Mouse (Mus musculus) hindbrain, embryonic 15.5 days (tissue): ENCODE results near the gene Wdr18. TPM values are rescaled to one million over a fixed set of nuclear protein-coding genes. Genes with fewer than 3 reads are reported as not detected.

ENCODE experiments used
- ATAC-seq: fragments of 200-750 bp; cut with Nextera tagmentation; 2 replicates; pipeline ENCODE4 v1.8.0; 2017; ENCODE audit warnings: low read depth, moderate number of reproducible peaks, moderate TSS enrichment; ENCODE audit not compliant: low FRiP score
- H3K27ac ChIP-seq: fragments of 300-500 bp; sonication (generic); replicated peaks from 2 replicates; pipeline ENCODE4 v1.5.1; 2015; ENCODE audit warnings: mild to moderate bottlenecking, inconsistent platforms
- H3K27me3 ChIP-seq: fragments of 300-500 bp; sonication (generic); 2 replicates; pipeline ENCODE4 v1.6.1; 2015; ENCODE audit warnings: control low read depth, inconsistent platforms
- H3K36me3 ChIP-seq: fragments of 300-500 bp; sonication (generic); 2 replicates; pipeline ENCODE4 v1.6.1; 2015; ENCODE audit warnings: control low read depth, inconsistent platforms
- H3K4me1 ChIP-seq: fragments of 300-500 bp; sonication (generic); replicated peaks from 2 replicates; pipeline ENCODE4 v1.6.1; 2015; ENCODE audit warnings: control low read depth, inconsistent platforms
- H3K4me2 ChIP-seq: fragments of 300-500 bp; sonication (generic); 2 replicates; pipeline ENCODE4 v1.6.1; 2015; ENCODE audit warnings: moderate library complexity, mild to moderate bottlenecking, inconsistent platforms
- H3K4me3 ChIP-seq: fragments of 300-500 bp; sonication (generic); 2 replicates; pipeline ENCODE4 v1.5.1; 2015; ENCODE audit warnings: mild to moderate bottlenecking, inconsistent platforms
- H3K9ac ChIP-seq: fragments of 300-500 bp; sonication (generic); 2 replicates; pipeline ENCODE4 v1.6.1; 2015; ENCODE audit warnings: inconsistent platforms
- H3K9me3 ChIP-seq: fragments of 300-500 bp; sonication (generic); 2 replicates; pipeline ENCODE4 v1.6.1; 2016; ENCODE audit warnings: control low read depth, inconsistent platforms
- WGBS: fragments of 180-500 bp; shearing (Covaris S2); methylation state at CpG from one replicate; pipeline ENCODE4 v1.1.7; 2015; 5-methylcytosine and 5-hydroxymethylcytosine counted together
- polyA plus RNA-seq: library from polyadenylated mRNA; unstranded; fragments of >200 nt; fragmentation: Nextera tagmentation; extraction: Ambion mirVana; gene quantifications from 2 replicates; pipeline ENCODE4 v1.2.1, GENCODE M21; 2015

Wdr18 gene
- polyA plus RNA-seq, 1 experiment from 2014 or later, result 93.6 TPM

DNA sequence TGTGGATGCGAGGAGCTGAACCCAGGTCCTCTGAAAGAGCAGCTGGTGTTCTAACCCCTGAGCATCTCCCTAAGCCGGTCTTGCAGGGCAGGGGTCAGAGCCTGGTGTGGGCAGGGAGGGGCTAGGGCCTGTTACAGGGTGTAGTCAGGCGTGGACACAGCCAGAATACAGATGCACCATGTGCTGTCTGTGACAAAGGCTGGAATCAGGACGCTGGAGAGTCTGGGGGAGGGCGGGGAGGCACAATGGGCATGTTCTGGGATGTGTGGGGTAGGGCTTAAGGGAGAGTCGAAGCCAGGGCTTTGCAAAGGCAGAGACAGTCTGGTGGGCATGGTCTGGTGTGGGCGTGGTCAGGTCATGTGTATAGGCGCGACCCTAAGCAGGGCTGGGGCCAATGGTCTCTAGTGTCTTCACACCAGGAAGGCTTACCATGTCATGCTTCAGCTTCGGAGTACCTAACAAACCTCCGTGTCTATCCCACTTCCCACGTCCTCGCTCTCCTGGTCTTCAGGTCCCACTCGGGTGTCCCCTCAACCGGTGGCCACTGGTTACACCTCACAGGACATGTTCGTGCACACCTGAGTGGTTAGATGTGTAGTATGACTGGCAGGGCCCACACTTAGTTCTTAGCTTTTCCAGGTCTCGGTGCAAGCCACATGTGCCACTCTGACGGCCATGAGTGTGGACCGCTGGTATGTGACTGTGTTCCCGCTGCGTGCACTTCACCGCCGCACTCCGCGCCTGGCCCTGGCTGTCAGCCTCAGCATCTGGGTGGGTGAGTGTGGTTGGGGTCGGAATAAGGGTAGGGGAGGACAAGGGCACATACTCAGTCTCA lies 39.7 kb upstream of the Wdr18 start:
- Histone ChIP-seq H3K4me2 (peak overlapping the region; percentile 53), H3K36me3 (no peaks in the 10 kb centered on the region), H3K4me1 (peaks cover 44% of the 10 kb centered on the region), H3K4me3 (peak overlapping the region; percentile 33), H3K9ac (no peak overlapping the region), H3K27me3 (peaks cover 67% of the 10 kb centered on the region), H3K9me3 (no peaks in the 10 kb centered on the region), H3K27ac (no peak overlapping the region)
- ATAC-seq, result no peak
- WGBS, result 17% methylated on average over 26 of the region's 26 CpGs

DNA sequence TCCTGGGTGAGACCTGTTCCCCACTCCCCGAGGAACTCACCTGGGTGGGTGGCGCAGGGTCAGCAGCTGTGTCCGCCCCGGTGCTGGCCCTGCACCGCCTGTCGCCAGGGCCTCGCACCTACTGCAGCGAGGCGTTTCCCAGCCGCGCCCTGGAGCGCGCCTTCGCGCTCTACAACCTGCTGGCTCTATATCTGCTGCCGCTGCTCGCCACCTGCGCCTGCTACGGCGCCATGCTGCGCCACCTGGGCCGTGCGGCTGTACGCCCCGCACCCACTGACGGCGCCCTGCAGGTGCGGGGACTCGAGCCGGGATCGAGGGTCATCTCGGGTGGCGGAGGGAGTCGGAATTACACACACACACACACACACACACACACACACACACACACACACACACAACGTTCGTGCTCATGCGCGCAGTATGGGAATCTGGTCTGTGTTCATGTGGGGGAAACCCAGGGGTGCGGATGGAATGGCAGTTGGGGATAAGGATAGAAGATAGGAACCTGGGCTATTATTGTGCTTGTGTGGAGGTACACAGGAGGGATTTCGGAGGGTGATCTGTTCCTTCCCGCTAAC lies 38.9 kb upstream of the Wdr18 start, which contains the start of gene R3hdm4:
Gene R3hdm4, minus strand, starts transcription at position 251 of the 578 bp plus-strand sequence.
- Histone ChIP-seq H3K9me3 (no peaks in the 10 kb centered on the region), H3K4me2 (peak within 1 kb of the TSS; percentile 53), H3K9ac (peak within 1 kb of the TSS; percentile 36), H3K27ac (no peak within 1 kb of the TSS), H3K4me1 (peaks cover 44% of the 10 kb centered on the region), H3K4me3 (peak within 1 kb of the TSS; percentile 33), H3K27me3 (peaks cover 67% of the 10 kb centered on the region), H3K36me3 (no peaks in the 10 kb centered on the region)
- 4% methylated on average over 41 of the region's 41 CpGs for WGBS
- ATAC-seq, result no peak

DNA sequence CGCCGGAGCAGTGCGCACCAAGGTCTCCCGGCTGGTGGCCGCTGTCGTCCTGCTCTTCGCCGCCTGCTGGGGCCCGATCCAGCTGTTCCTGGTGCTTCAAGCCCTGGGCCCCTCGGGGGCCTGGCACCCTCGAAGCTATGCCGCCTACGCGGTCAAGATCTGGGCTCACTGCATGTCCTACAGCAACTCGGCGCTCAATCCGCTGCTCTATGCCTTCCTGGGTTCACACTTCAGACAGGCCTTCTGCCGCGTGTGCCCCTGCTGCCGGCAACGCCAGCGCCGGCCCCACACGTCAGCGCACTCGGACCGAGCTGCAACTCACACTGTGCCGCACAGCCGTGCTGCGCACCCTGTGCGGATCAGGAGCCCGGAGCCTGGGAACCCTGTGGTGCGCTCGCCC lies 38.4 kb upstream of the Wdr18 start:
- Histone ChIP-seq H3K27me3 (peaks cover 67% of the 10 kb centered on the region), H3K36me3 (no peaks in the 10 kb centered on the region), H3K4me2 (peak overlapping the region; percentile 53), H3K27ac (no peak overlapping the region), H3K9ac (peak overlapping the region; percentile 36), H3K4me1 (peaks cover 47% of the 10 kb centered on the region), H3K9me3 (no peaks in the 10 kb centered on the region), H3K4me3 (peak overlapping the region; percentile 33)
- WGBS, result 3% methylated on average over 34 of the region's 34 CpGs
- ATAC-seq, result no peak

DNA sequence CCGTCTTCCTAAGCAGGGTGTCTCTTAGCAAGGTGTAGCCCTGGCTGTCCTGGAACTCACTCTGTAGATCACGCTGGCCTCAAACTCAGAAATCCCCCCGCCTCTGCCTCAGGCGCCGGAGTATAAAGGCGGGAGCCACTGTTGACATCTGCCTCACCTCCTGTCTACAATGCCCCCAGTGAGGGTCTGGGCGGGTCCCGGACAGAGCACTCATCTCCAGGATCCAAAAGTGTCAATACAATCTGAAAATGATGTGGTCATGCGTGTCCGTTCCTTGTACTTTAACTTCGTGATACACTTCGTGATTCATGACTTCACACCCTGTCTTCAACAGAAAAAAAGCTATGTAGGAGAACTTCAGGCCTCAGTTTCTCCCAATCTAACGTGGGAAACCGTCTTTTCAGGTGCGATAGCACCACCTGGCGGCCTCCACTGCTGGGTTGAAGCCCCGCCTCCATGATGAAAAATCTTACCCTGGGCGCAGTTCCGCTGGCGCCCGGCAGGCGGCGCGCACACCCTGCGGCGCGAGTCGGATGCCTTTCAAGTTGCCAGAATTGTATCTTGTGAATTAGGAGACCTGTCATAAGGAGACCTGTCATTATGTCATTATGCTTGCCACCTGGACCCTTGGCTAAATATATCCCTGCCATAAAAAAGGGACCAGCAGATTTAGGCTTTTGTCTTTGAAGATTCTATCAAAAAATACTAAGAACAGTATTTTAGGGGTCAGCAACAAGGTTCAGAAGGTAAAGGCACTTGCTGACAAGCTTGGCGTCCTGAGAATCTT lies 34.8 kb upstream of the Wdr18 start:
- Histone ChIP-seq H3K4me2 (peak overlapping the region; percentile 93), H3K27ac (peak overlapping the region; percentile 38; the same call in 1 of the 2 replicates), H3K27me3 (peaks cover 39% of the 10 kb centered on the region), H3K9ac (no peak overlapping the region), H3K36me3 (no peaks in the 10 kb centered on the region), H3K4me3 (peak overlapping the region; percentile 96; the same call in 1 of the 2 replicates), H3K4me1 (peaks cover 45% of the 10 kb centered on the region), H3K9me3 (no peaks in the 10 kb centered on the region)
- WGBS, result 14% methylated on average over 29 of the region's 29 CpGs
- no peak for ATAC-seq

DNA sequence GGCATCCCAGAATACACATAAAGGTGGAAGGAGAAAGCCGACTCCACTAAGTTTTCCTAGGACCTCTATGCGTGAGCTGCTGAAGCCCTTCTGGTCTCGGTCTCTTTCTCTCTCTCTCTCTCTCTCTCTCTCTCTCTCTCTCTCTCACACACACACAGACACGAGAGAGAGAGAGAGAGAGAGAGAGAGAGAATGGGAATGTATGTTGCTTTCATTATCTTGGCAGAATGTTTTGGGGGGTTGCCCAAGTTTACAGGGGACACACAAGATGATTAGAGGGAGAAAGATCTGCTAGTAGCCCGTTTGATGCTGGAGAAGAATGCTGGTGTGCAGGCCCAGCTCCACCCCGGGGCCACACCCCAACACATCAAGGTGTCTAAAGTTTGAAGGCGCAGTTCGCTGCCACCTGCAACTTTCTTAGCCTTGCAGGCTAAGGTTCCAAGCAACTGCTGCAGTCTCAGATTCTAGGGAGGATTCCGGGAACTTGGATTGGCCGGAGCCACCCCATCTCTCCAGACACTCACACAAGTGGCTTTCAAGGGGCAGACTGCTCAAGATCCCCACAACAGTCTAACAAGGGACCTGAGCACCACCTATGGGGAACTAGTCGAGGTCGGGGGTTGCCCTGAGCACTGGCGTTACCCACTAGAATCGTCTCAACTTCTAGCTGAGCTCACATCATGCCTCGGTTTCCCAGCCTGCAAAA lies 34.0 kb upstream of the Wdr18 start:
- ATAC-seq, result no peak; the same call in 1 of the 2 replicates
- peak overlapping the region; percentile 92 for H3K27ac ChIP-seq
- 11% methylated on average over 15 of the region's 15 CpGs for WGBS

DNA sequence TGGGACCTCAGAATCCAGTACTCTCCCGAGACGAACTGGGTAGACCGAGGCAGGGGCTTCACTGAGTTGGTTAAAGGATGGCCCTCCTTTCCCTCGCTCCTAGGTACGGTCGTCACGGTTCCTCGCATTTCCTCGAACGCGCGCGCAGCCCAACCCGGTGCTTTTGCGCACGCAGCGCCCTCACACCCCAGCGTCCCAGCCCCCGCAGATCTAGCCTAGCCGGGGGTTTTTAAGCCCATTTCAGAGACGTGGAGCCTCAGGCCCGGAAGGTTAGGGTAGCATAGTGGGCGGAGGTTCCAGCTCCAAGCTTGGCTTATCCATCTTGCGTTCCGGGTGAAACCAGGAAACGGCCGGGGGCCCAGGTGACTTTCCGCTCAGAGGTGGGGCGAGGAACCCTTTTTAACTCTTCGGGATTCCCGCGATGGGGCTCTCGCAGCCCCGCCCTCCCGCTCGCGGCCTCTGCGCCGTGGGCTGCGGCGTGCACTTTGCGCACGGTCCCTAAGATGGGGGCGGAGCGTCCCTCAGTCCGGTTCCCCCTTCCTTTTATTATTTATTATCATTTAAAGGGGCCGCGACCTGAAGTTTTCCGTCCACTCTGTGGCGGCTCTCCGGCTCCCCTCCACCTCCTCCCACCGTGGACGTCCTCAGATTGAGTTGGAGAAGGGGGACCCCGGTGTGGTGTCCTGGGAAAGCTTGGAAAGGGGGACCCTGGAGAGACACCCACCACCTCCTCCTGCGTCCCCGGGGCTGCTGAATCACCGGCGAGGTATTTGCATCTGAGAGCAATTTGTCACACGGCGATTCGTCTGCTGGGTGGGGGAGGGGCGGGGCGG lies 33.2 kb upstream of the Wdr18 start, which contains the start of gene Arid3a:
Gene Arid3a, plus strand, starts transcription at position 553 of the 833 bp plus-strand sequence.
- Histone ChIP-seq H3K4me2 (peak within 1 kb of the TSS; percentile 93), H3K27ac (peak within 1 kb of the TSS; percentile 92), H3K27me3 (peaks cover 25% of the 10 kb centered on the region), H3K4me1 (peaks cover 39% of the 10 kb centered on the region), H3K36me3 (no peaks in the 10 kb centered on the region), H3K9me3 (no peaks in the 10 kb centered on the region), H3K9ac (peak within 1 kb of the TSS; percentile 89), H3K4me3 (peak within 1 kb of the TSS; percentile 96)
- under 1% methylated on average over 63 of the region's 63 CpGs for WGBS
- peak; percentile 77 for ATAC-seq

More for the DNA sequence above, 34.0 kb upstream of the Wdr18 start:
- peaks cover 45% of the 10 kb centered on the region for H3K4me1 ChIP-seq
- H3K36me3 ChIP-seq, result no peaks in the 10 kb centered on the region
- H3K27me3 ChIP-seq, result peaks cover 32% of the 10 kb centered on the region
- H3K4me2 ChIP-seq, result peak overlapping the region; percentile 93
- H3K4me3 ChIP-seq, result peak overlapping the region; percentile 96
- no peaks in the 10 kb centered on the region for H3K9me3 ChIP-seq
- peak overlapping the region; percentile 89 for H3K9ac ChIP-seq

DNA sequence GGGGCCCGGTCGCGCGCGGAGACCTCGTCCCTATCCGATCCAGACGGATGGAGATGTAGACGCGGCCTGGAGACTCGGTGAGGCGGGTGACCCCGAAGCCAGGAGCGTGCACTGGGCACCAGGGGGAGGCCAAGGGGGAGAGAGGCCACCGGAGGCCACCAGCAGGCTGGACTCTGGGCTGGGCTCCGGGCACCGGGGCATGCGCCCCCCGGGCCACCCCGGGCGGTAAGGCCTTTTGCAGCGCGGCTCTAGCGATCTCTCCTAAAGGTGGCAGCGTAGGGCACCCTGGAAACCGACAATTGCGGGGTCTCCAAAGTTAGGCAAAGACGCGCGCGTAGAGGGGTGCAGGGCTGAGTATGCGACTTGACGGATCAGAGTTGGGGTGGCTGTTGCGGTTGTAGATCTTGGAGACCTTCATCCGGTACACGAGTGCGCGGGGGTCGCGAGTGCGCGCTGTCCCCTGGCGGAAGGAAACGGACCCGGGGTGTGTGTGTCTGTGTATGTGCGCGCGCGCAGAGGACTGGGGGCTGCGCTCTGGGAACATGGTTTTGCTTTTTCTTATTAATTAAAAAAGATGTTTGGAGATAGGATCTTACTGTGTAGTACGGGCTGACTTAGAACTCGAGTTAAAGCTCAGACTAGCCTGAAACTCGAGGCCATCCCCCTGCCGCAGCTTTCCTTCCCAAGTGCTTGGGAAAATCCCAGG lies 32.5 kb upstream of the Wdr18 start:
- peak overlapping the region; percentile 96 for H3K4me3 ChIP-seq
- 0 out of 2 replicates have a peak, but pooled peaks cover 4% of the 10 kb centered on the region for H3K36me3 ChIP-seq
- under 1% methylated on average over 54 of the region's 54 CpGs for WGBS
- H3K9ac ChIP-seq, result peak overlapping the region; percentile 89
- peak overlapping the region; percentile 92 for H3K27ac ChIP-seq
- ATAC-seq, result peak; percentile 40
- peaks cover 17% of the 10 kb centered on the region for H3K27me3 ChIP-seq
- H3K9me3 ChIP-seq, result no peaks in the 10 kb centered on the region
- peak overlapping the region; percentile 93 for H3K4me2 ChIP-seq
- H3K4me1 ChIP-seq, result peaks cover 45% of the 10 kb centered on the region

DNA sequence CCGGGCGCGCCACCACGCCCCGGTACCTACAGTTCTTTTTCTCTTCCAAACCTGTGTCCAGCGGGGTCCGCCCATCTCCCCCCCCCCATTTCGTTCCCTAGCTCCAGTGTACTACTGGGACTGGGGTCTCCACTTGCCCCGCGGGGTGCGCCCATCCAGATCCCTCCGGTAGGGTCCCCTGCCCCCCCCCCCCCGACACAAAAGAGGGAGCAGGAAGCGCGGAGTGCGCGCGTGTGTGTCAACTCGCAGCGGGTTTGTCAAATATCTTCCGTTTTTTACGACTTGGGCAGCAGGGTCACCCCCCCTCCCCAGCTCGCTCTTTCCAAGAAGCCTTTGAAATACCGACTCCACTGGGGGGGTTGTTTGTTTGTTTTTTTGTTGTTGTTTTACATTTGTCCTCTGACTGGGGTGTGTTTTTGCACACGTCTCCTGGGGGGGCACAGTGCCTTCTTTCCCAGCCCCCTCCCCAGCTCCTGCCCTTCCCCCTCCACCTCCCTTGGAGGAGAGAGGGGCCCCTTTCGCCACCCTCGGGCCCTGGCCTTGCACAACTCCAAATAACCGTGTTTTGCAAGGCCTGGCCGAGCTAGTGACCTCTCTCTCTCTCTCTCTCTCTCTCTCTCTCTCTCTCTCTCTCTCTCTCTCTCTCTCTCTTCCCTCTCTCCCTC lies 31.8 kb upstream of the Wdr18 start:
- peak overlapping the region; percentile 96 for H3K4me3 ChIP-seq
- H3K27ac ChIP-seq, result peak overlapping the region; percentile 92
- peaks cover 10% of the 10 kb centered on the region for H3K27me3 ChIP-seq
- 0 out of 2 replicates have a peak, but pooled peaks cover 4% of the 10 kb centered on the region for H3K36me3 ChIP-seq
- H3K9ac ChIP-seq, result peak overlapping the region; percentile 89
- H3K4me2 ChIP-seq, result peak overlapping the region; percentile 93
- ATAC-seq, result no peak
- peaks cover 51% of the 10 kb centered on the region for H3K4me1 ChIP-seq
- no peaks in the 10 kb centered on the region for H3K9me3 ChIP-seq
- 2% methylated on average over 29 of the region's 29 CpGs for WGBS

DNA sequence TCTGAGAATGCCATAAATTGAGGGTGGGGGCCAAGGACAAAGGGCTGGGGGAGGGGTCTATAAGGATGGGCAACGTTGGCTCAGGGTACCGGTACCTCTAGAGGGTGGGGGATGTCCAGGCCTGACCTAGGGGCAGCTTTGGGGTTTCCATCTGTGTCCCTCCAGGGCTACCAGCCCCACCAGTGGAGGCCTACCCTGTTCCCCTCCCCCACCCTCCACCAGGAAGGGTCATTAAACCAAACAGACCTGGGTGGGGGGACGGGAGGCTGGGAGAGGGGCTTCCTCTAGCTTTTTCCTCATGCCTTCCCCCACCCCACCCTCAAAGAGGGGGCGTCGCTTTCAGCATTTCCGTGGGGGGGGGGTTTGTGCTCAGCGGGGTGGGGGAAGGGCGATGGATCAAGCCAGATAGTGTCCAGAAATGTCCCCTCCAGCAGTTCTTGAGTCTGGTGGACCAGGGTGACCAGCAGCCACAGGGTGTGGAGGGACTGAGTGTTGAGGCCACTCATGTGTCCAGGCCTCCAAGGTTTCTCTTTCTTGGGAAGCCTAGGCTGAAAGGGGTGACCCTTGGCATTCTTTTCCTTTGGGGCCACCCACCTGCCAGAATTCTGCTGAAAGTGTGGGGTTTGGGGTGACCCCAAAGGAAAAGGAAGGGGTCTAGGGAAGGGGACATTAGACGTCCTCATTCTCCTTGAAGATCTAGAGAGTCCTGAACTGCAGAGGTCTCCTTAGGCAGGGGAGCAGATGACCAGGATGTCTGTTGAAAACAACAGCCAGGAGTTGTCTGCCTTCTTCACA lies 30.8 kb upstream of the Wdr18 start:
- 27% methylated on average over 9 of the region's 9 CpGs for WGBS
- H3K9ac ChIP-seq, result peak overlapping the region; percentile 51
- H3K9me3 ChIP-seq, result no peaks in the 10 kb centered on the region
- H3K27ac ChIP-seq, result peak overlapping the region; percentile 92
- 0 out of 2 replicates have a peak, but pooled peaks cover 4% of the 10 kb centered on the region for H3K36me3 ChIP-seq
- ATAC-seq, result no peak
- H3K4me3 ChIP-seq, result peak overlapping the region; percentile 96
- peaks cover 61% of the 10 kb centered on the region for H3K4me1 ChIP-seq
- 0 out of 2 replicates have a peak, but pooled peaks cover 2% of the 10 kb centered on the region for H3K27me3 ChIP-seq
- H3K4me2 ChIP-seq, result peak overlapping the region; percentile 93
